Mouse (Mus musculus) CD8-positive naive resting alpha-beta T cell, adult 2 months (primary cell): ENCODE measurements at regions not wholly inside any gene's neighbourhood (a gene's known extent, or its start where the extent isn't known, plus 50 kb on each side); places are given as distances from the start of the nearest gene placed in this dataset.

Experiments
- DNase-seq, 2 experiments: peaks; one replicate each; pipeline ENCODE4 v3.0.0; 2022; ENCODE audit warnings: low read depth in 2 of 2, low spot score in 2 of 2

DNA sequence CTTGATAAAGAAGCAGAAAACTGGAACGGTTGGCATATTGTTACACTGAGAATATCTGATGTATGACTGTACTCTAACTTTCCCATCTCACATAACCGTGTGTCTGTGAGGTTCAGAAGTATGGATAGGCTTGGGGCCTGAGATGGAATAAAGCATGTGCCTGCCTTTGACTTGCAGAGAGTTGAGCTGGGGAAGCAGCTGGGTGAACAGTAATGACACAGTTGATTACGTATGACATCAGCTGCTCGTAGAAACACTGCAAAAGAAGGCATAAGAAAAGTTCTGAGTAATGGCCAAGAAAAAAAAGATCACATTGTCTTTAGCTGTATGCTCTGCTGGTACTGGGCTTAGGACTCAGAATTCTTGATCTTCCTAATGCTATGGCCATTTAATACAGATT, 138.4 kb upstream of the Cnr1 start:
- DNase-seq, result no peak

DNA sequence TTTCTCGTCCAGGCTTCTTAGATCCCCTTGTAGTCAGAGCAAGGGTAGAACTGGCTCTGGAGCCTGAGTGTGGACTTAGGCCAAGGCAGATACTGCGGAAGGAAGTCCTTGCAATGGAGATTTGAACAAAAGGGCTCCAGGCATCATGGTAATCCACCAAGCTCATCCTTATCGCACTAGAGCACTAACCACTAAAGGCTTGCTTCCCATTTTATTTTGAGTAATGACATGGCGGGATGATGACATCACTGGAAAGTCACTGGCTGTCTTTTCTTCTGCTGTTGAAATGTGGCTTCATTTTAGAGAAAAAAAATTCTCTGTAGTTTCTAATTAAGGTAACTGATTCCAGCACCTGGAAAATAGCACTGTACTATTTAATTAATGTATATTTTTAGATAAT, 137.4 kb upstream of the Cnr1 start:
- DNase-seq, result no peak

GRCm38 (mm10) chr4:33793398-33793797, 131.0 kb upstream of the Cnr1 start:
- no peak for DNase-seq

DNA sequence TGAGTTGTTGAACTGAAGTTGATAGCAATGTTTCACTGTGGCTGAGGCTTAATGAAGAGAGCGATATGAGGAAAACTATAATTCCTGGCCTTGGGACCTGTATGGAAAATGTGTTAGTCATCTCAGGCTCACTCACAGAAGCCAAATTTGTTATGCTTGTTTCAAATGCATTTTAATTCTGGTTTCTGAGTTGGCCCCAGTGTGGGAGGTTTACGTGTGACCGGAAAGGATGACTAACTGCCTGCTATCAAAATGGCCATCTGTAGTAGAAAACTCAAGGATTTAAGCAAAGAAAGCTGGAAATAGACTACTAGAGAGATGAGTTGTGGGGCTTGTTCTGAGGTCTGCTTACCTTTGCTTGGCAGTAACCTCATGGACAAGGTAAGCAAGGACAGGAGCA, 128.9 kb upstream of the Cnr1 start:
- DNase-seq, result no peak

DNA sequence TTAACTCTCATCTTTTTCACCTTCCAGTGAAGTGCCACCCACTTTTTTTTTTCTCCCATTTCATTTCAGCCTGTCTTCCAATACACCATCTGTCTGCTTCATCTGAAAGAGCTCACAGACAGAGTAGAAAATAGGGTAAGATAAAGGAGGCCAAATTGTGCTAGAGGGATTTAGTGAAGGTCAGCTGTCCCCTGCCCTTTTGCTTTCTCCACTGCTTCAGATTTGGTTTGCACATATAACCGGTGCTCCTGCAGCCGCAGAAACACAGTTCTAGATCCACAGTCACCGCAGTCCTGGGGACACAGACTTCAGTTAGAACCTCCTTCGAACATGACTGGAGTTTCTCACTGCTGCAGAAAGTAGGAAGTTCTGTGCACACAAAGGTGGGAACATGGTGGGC, 126.4 kb upstream of the Cnr1 start:
- no peak for DNase-seq

- DNase-seq, result no peak
These were observed 125.7 kb upstream of the Cnr1 start for GRCm38 (mm10) chr4:33798654-33799053.

DNA sequence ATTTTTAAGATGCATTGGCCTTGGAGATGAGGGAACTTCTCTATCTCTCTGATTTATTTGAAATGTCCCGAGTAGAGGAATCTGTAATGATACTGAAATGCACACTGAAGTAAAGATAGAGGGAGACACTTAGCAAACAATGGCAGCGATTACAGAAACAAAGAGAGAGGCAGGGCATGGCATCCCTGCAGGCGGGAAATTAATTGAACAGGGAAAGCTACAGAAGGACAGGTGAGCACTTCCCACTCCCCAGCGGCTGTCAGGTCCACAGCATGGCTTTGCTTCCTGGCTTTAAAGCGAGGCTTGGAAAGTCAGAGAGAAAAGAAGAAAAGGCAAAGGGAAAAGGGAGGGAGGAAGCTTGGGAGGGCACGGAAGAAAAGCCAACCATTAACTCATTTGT, 125.3 kb upstream of the Cnr1 start:
- no peak for DNase-seq

DNA sequence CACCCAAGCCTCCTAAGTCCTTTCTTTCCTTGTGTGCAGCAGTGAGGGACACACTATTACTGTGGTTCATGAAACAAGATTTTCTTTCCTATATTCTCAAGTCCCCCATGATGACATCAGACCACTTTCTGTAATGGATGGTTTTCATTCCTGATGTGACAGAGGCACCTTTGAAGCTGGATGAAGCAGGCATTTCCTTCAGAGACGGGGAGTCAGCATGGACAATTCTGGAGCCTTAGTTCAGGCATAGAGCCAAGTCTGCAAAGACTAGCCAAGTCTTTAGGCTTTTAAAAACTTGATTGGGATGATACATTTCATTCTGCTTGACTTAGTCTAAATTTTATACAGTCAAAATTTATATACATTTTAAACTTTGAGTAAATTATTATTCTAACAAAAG, 124.6 kb upstream of the Cnr1 start:
- DNase-seq, result no peak

- DNase-seq, result no peak
These were observed 112.1 kb upstream of the Cnr1 start for GRCm38 (mm10) chr4:33812338-33812737.

GRCm38 (mm10) chr4:33823850-33824249, 100.5 kb upstream of the Cnr1 start:
- DNase-seq, result no peak

DNA sequence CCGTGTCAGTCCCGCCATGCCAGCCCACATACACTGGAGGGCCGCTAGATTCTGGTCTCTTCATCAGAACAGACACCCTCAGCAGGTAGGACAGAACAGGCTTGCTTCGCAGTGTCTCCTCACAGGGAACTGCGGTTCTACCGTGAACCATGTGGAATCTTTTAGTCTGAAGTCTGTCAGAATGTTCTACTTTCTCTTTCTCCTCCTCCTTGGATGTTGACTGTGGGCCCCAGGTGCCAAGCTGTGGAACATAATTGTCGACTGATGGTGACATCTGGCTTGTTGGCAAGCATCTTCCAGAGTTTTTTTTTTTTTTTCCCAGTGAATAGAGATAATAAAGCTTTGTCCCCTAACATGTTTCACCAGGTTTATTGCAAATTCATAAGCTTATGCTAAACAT, 91.3 kb upstream of the Cnr1 start:
- no peak for DNase-seq

DNA sequence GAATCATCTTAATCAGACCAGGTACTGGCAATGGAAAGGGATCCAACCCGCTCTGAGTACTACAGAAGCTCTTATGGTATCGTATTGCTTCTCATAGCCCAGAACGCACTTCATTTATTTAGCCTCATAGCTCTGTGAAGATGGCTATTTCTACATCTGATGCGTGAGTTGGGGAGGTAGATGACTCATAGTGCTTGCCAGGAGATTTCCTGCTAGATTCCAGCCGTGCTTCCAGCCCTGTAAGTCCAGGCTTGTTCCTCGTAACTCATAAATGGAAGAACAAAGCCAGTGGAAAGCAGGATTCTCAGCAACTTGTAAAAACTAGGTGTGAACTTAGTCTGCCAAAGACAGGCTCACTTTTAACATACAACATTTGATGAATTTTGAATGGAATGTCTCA, 86.0 kb upstream of the Cnr1 start:
- DNase-seq, result no peak

GRCm38 (mm10) chr4:33840119-33840518, 84.3 kb upstream of the Cnr1 start:
- no peak for DNase-seq

DNA sequence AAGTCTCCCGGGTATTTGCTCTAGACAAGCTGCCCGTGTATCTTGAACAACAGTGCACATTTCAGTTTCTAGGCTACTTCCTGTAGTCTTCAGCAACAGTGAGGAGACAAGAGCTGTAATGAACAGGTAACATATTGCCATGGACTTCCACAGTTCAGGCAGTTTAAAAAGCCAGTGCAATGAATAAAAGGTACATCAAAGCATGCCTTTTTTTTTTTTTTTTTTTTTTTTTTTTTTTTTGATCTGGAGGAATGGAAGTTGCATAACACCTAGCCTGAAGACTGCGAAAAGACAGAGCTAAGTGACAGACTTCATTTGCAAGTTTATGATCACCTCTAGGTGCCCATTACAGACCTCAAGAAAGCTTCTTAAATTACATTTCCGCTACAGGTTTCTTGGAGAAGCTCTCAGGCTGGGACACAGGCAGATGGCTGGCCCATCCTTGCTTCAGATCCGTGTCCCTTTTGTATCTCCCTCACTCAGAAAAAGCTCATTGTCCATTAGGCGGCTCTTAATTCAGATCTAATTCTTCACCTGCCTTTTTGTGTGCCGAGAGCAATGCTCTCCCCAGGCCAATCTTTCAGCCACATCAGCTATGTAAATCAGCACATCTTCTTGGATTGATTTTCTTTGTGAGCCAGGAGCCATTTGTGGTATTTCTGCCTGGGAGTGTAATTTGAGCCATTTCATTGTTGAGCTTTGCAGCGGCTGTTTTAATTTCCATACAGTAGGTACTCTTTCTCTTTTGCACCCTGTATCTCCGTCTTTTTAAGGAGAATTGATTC, 78.6 kb upstream of the Cnr1 start:
- DNase-seq, result no peak

- no peak for DNase-seq
These were observed 74.1 kb upstream of the Cnr1 start for GRCm38 (mm10) chr4:33850249-33850648.

DNA sequence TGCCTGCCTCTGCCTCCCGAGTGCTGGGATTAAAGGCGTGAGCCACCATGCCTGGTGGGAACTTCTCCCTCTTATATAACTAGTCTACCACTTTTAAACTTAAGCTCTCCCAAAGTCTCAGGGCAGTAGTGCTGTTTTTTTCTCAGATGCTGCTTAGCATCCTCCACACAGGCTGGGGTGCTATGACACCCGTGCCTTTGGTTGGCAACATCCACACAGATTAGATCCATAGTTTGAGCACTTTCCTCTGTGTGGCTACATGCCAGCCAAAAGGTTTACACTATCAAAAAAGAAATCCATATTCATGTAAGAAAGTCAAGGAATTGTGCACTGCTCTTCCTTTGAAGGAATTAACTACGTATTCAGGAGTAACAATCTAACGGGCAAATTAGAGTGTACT, 72.1 kb upstream of the Cnr1 start:
- no peak for DNase-seq

DNA sequence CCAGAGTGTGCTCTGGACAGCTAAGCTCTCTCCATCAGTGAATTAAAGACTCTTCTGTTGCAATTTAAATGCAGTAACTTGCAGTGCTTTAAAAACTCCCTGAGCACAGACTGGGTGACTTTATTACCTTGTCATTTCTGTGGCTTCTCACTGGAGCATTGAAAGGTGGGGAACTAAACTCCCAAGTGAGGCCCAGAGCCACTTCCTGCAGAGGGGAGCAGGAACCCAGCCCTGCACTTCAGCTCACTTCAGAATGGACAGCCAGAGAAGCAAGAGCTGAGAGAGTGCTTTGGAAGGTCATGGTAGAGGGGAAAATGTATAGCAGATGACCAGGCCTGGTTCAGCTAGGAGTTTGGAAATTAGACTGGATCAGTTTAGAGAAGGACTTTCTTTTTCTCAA, 69.3 kb upstream of the Cnr1 start:
- DNase-seq, result no peak

- no peak for DNase-seq
These were observed 57.3 kb upstream of the Cnr1 start for GRCm38 (mm10) chr4:33867126-33867525.

DNA sequence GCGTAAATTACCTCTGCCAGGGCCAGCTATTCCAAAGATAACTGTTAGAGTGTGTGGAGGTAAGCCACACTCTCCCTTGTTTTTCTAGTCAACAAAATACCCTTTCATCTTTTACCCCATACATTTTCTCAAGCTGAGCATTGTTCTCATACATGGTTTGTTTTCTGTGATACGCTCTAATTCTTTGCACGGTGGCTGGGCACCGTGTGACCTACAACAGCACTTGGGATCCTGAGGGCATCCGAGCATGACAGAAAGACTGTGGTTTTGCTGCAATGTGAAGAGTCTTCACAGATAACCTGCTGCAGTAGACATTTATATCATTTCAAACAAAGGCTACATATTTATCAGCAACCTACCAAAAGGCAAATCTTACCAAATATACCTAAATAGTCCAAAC, 55.1 kb upstream of the Cnr1 start:
- no peak for DNase-seq
